Mouse (Mus musculus): ENCODE results near the gene Gclm.

Gene Gclm

DNA sequence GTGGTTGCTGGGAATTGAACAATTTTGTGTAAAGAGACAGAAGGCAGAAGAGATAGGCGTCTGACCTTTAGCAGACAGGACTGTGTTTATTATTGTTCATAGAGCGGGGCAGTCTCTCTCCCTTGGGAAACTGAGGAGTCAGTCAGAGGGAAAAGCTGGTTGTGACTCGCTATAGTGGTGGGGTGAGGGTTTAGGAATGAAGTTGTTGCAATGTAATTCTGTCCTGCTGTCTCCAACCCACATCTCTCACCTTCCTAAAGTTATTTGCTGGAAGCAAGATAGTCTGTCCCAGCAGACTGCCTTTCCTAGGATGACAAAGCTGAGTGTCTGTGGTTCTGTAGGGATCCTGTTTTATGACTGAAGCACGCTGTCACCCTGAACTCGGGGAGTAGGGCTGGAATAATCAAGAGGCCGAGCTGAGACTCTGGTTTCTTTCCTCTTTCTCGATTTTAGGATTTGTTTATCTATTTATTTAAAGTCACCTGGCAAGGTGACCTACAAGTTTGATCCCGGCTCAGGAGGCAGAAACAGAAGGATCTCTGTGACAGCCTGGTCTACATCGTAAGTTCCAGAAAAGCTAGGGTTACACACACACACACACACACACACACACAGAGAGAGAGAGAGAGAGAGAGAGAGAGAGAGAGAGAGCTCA lies 41.6 kb upstream of the Gclm start:
- H3K9me3 ChIP-seq (ENCODE audit: low read length), result no peaks in the 10 kb centered on the region
- H3K4me1 ChIP-seq (replicated peaks; ENCODE audit: low read depth, low read length), result peaks cover 31% of the 10 kb centered on the region
- H3K4me3 ChIP-seq (replicated peaks; ENCODE audit: low read length), result no peak overlapping the region
- TF ChIP-seq CTCF (conservative IDR thresholded peaks at IDR 0.05; ENCODE audit: low read length) (no peak), POU5F1 (IDR thresholded peaks at IDR 0.05; ENCODE audit: borderline replicate concordance, low read length) (no peak), NANOG (IDR thresholded peaks at IDR 0.05; ENCODE audit: borderline replicate concordance, low read length) (no peak)
- no peaks in the 10 kb centered on the region for H3K36me3 ChIP-seq (ENCODE audit: insufficient read depth, low read length)
- H3K27me3 ChIP-seq (ENCODE audit: insufficient read depth, low read length), result no peaks in the 10 kb centered on the region

GRCm38 (mm10) chr3:122205753-122206152 lies 39.6 kb upstream of the Gclm start:
- no peaks in the 10 kb centered on the region for H3K36me3 ChIP-seq (ENCODE audit: insufficient read depth, low read length)
- H3K9me3 ChIP-seq (ENCODE audit: low read length), result no peaks in the 10 kb centered on the region
- TF ChIP-seq NANOG (IDR thresholded peaks at IDR 0.05; ENCODE audit: borderline replicate concordance, low read length), result no peak
- H3K27me3 ChIP-seq (ENCODE audit: insufficient read depth, low read length), result no peaks in the 10 kb centered on the region
- H3K4me1 ChIP-seq (replicated peaks; ENCODE audit: low read depth, low read length), result peaks cover 22% of the 10 kb centered on the region
- no peak overlapping the region for H3K4me3 ChIP-seq (replicated peaks; ENCODE audit: low read length)

- H3K9me3 ChIP-seq (ENCODE audit: low read length), result no peaks in the 10 kb centered on the region
- no peaks in the 10 kb centered on the region for H3K36me3 ChIP-seq (ENCODE audit: insufficient read depth, low read length)
- no peak overlapping the region for H3K4me3 ChIP-seq (replicated peaks; ENCODE audit: low read length)
- no peak for TF ChIP-seq POU5F1 (IDR thresholded peaks at IDR 0.05; ENCODE audit: borderline replicate concordance, low read length)
- TF ChIP-seq CTCF (conservative IDR thresholded peaks at IDR 0.05; ENCODE audit: low read length), result no peak
- TF ChIP-seq NANOG (IDR thresholded peaks at IDR 0.05; ENCODE audit: borderline replicate concordance, low read length), result no peak
- peaks cover 20% of the 10 kb centered on the region for H3K4me1 ChIP-seq (replicated peaks; ENCODE audit: low read depth, low read length)
- no peaks in the 10 kb centered on the region for H3K27me3 ChIP-seq (ENCODE audit: insufficient read depth, low read length)
Observed at GRCm38 (mm10) chr3:122206279-122207070, 38.9 kb upstream of the Gclm start.

DNA sequence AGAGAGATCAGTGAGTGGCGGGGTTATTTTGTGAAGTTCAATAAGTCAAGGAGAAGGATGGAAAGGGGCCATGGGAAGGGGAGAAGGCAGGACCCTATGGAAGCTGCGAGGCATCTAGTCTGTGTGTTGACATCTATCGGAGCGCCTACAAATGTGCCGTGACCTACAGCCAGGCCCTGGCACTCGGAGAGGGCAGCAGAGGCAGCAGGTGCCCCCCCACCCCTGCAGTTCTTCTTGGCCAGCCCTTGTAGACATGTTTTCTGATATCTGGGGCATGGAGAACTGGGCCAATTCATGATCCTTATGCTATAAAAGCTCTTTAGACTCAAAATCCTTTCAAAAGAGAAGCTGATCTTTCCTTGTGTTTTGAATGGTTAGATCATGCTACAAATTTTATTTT lies 37.6 kb upstream of the Gclm start:
- Histone ChIP-seq H3K9me3 (ENCODE audit: low read length) (no peaks in the 10 kb centered on the region), H3K27me3 (ENCODE audit: insufficient read depth, low read length) (no peaks in the 10 kb centered on the region), H3K4me3 (replicated peaks; ENCODE audit: low read length) (no peak overlapping the region), H3K36me3 (ENCODE audit: insufficient read depth, low read length) (no peaks in the 10 kb centered on the region), H3K4me1 (replicated peaks; ENCODE audit: low read depth, low read length) (peaks cover 13% of the 10 kb centered on the region)
- no peak for TF ChIP-seq POU5F1 (IDR thresholded peaks at IDR 0.05; ENCODE audit: borderline replicate concordance, low read length)
- TF ChIP-seq CTCF (conservative IDR thresholded peaks at IDR 0.05; ENCODE audit: low read length), result no peak
- no peak for TF ChIP-seq NANOG (IDR thresholded peaks at IDR 0.05; ENCODE audit: borderline replicate concordance, low read length)

DNA sequence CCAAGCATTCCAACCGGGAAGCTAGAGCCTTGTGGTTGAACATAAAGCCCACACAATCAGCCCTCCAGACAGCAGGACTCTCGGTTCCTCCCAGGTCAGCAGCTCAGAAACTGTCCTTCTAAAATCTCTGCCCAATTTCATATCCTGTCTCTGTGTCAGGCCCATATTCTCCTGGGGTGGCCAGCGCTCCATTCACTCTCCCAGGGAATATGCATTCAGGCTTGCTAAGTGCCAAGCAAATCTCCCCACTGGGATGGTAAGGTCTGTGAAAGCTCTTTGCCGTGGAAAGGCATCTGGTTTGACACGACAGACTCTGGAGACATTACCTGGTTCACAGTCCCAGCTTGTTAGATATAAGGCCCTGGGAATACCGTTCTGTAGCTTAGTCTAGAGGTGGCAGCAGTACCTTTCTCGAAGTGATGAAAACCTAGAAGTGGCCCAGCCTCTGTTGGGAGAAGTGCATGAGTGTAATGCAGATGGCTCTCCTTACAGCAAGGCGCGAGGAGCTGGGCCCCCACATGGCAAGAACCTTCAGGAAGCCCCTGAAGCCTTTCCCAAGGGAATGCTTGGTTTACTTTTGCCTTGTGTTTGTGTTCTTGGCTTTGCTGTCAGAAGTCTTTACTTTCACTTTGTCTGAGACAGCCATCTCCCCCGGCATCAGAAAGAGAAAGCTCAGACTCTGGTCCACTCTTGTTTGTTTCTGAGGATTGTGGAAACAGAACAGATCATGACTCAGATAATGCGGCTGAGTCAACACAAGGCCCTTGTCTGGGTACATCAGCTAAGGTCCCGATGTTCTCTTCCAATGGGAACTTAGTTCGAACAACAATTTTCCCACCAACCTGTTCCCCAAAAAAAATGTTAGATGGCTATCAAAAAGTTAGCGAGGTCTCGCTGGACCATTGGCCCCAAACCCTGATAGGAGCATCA lies 36.8 kb upstream of the Gclm start:
- Histone ChIP-seq H3K4me3 (replicated peaks; ENCODE audit: low read length) (no peak overlapping the region), H3K27me3 (ENCODE audit: insufficient read depth, low read length) (no peaks in the 10 kb centered on the region), H3K36me3 (ENCODE audit: insufficient read depth, low read length) (no peaks in the 10 kb centered on the region), H3K4me1 (replicated peaks; ENCODE audit: low read depth, low read length) (peaks cover 12% of the 10 kb centered on the region), H3K9me3 (ENCODE audit: low read length) (no peaks in the 10 kb centered on the region)
- TF ChIP-seq CTCF (conservative IDR thresholded peaks at IDR 0.05; ENCODE audit: low read length), result no peak
- no peak for TF ChIP-seq POU5F1 (IDR thresholded peaks at IDR 0.05; ENCODE audit: borderline replicate concordance, low read length)
- no peak for TF ChIP-seq NANOG (IDR thresholded peaks at IDR 0.05; ENCODE audit: borderline replicate concordance, low read length)

DNA sequence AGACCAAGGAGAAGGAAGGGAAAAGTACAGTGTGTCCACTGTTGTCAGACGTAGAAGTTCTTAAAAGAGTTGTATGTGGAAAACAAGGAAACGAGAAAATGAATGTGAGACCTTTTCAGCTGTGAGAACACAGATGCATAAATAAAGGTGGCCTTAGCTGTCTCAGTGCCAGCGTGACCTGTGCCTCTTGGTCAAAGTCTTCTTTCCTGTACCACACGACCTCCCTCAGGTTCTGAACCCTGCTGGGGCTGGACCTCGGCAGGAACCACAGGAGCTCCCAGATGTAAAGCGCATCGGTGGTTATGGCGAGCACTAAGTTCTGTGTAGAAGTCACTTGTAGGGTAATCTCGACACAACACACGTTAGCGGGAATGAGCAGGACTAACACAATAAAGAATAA lies 35.8 kb upstream of the Gclm start:
- Histone ChIP-seq H3K4me3 (replicated peaks; ENCODE audit: low read length) (no peak overlapping the region), H3K4me1 (replicated peaks; ENCODE audit: low read depth, low read length) (peaks cover 12% of the 10 kb centered on the region), H3K9me3 (ENCODE audit: low read length) (no peaks in the 10 kb centered on the region), H3K36me3 (ENCODE audit: insufficient read depth, low read length) (no peaks in the 10 kb centered on the region), H3K27me3 (ENCODE audit: insufficient read depth, low read length) (no peaks in the 10 kb centered on the region)
- TF ChIP-seq POU5F1 (IDR thresholded peaks at IDR 0.05; ENCODE audit: borderline replicate concordance, low read length) (no peak), NANOG (IDR thresholded peaks at IDR 0.05; ENCODE audit: borderline replicate concordance, low read length) (no peak), CTCF (conservative IDR thresholded peaks at IDR 0.05; ENCODE audit: low read length) (no peak)

- no peak overlapping the region for H3K4me3 ChIP-seq (replicated peaks; ENCODE audit: low read length)
- no peaks in the 10 kb centered on the region for H3K9me3 ChIP-seq (ENCODE audit: low read length)
- peaks cover 14% of the 10 kb centered on the region for H3K4me1 ChIP-seq (replicated peaks; ENCODE audit: low read depth, low read length)
- H3K36me3 ChIP-seq (ENCODE audit: insufficient read depth, low read length), result no peaks in the 10 kb centered on the region
- TF ChIP-seq NANOG (IDR thresholded peaks at IDR 0.05; ENCODE audit: borderline replicate concordance, low read length), result no peak
- TF ChIP-seq POU5F1 (IDR thresholded peaks at IDR 0.05; ENCODE audit: borderline replicate concordance, low read length), result no peak
- TF ChIP-seq CTCF (conservative IDR thresholded peaks at IDR 0.05; ENCODE audit: low read length), result no peak
- H3K27me3 ChIP-seq (ENCODE audit: insufficient read depth, low read length), result no peaks in the 10 kb centered on the region
Observed at GRCm38 (mm10) chr3:122210434-122210833, 34.9 kb upstream of the Gclm start.

DNA sequence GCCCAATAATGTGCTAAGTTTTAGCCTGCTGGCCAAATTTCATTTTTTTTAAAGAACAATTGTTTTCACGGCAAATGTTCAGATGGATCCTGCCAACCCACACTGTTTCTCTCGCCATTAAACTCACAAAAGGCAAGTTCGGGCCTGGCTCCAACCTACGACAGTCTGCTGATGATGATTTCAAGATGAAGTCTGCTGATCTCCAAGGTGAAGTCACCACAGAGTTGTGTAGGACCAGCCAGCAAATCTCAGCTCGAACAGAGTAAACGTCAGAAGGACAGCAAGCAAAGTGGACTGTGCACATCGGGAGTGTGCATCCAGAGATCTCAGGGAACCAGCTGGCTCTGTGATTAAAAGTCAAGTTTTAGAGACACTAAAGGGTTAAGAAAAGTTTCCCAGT lies 34.5 kb upstream of the Gclm start:
- peaks cover 15% of the 10 kb centered on the region for H3K4me1 ChIP-seq (replicated peaks; ENCODE audit: low read depth, low read length)
- TF ChIP-seq NANOG (IDR thresholded peaks at IDR 0.05; ENCODE audit: borderline replicate concordance, low read length), result no peak
- no peak for TF ChIP-seq POU5F1 (IDR thresholded peaks at IDR 0.05; ENCODE audit: borderline replicate concordance, low read length)
- no peak for TF ChIP-seq CTCF (conservative IDR thresholded peaks at IDR 0.05; ENCODE audit: low read length)
- no peaks in the 10 kb centered on the region for H3K9me3 ChIP-seq (ENCODE audit: low read length)
- H3K27me3 ChIP-seq (ENCODE audit: insufficient read depth, low read length), result no peaks in the 10 kb centered on the region
- H3K36me3 ChIP-seq (ENCODE audit: insufficient read depth, low read length), result no peaks in the 10 kb centered on the region
- H3K4me3 ChIP-seq (replicated peaks; ENCODE audit: low read length), result no peak overlapping the region
